Mouse (Mus musculus) ES-E14 (cell line): Measurements from ENCODE around the gene Colgalt1.

Source experiments
- HCFC1 ChIP-seq: IDR thresholded peaks from 2 replicates; pipeline ENCODE4 v1.6.1; 2012; ENCODE audit warnings: low read length, inconsistent platforms, borderline replicate concordance; ENCODE audit not compliant: insufficient read depth
- ZC3H11A ChIP-seq: IDR thresholded peaks from 2 replicates; pipeline ENCODE4 v1.6.1; 2012; ENCODE audit warnings: low read depth, mild to moderate bottlenecking, inconsistent platforms, low read length, borderline replicate concordance

DNA sequence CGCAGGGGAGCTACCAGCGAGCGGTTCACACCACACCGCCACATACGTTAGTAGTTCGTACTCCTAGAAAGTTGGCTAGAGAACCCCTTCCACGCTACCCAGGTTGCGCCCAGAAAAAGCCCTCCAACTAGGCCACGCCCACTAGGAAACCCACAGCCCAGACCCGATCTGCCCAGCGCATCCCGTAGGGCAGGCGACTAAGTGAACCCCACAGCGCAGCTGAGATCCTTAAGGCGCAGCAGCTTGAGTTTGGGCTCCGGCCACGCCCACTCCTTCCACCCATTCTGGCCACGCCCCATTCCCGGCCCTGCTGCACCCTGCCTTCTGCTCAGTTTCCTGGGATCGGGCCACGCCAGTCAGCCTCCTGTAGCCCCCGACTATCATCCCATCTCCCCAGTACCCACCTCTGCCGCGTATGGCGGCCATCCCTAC lies 19.0 kb downstream of the Colgalt1 start:
- TF ChIP-seq ZC3H11A: no peak
- no peak for TF ChIP-seq HCFC1
